Mouse (Mus musculus) 416B (cell line): ENCODE measurements around the gene Tada2a.

Experiments used
- DNase-seq: peaks from one replicate; pipeline ENCODE4 v3.0.0; 2011; ENCODE audit warnings: low read depth

Gene Tada2a

DNA sequence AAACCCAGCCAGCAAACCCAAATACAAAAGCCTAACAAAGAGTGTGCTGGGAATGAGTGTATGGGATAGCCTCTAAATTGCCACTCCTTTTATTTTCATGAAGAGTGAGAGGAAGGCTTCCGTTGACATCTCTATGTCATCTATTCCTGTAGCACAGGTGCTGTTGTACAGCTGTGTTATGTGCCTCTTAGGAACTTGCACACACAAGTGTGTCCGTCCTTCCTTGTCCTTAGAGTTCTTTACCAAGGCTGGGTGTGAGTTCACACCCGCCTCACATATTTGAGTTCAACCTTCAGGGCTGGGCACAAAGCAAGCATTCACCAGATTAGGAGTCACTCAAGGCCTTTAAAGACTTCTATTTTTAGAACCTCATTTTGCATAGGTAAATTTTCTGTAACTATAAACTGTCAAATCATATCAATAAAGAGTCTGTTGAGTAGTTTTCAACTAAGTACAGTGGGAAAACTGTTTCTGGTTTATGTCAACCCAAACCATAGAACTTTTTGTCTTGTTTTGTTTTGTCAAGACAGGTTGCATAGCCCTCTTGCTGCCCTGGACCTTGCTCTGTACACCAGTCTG lies 65.7 kb downstream of the Tada2a start:
- no peak for DNase-seq

- peak; percentile 78 for DNase-seq
Measured at GRCm38 (mm10) chr11:84062805-84063204, 66.6 kb downstream of the Tada2a start.

DNA sequence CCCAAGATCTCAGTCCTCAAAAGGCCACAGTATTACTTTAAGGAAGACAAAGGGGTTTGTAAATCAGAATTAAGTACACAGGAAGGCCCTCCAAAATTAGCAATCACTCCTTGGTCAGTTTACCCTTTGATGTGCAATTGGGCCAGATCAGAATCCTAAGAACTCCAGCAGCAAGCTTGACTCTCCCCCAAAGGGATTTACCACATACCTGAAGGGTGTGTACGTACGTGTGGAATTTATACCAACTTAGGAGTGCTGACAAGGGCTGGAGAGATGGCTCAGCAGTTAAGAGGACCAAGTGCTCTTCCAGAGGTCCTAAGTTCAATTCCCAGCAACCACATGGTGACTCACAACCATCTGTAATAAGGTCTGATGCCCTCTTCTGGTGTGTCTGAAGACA lies 67.5 kb downstream of the Tada2a start:
- no peak for DNase-seq

DNA sequence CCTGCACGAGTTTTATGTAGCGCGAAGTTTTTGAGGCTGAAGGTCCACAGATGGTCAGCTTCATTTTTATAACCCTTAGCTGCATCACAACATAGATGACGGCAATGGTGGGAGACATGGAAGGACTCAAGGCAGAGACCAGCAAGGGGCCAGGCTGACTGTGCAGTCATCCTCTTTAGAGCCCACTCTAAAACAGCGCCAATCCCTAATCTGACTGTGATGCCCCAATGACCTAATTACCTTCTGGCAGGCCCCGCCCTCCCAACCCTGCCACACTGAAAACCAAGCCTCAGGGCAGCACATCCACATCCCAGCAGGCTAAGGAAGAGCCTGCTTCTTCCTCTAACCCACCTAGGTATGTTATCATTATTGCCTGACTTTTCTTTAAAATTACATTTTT lies 68.8 kb downstream of the Tada2a start:
- DNase-seq, result no peak

DNA sequence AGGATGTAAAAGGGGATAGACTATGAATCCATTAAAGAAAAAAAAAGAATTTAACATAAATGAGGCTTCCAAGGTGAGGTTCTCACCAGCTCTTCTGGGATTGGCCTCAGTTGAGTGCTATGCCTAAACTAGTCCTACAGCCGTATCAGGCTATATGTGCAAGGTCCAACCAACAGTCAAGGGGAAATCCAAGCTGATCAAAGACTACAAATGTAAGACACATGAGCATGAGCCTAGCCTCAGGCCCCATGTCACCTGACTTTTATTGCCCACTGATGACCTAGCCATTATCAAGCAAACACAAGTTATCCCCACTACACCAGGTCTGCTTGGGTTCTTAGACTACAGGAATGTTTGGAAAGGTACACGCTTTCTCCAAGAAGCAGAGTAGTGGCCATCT lies 69.6 kb downstream of the Tada2a start:
- DNase-seq, result no peak

DNA sequence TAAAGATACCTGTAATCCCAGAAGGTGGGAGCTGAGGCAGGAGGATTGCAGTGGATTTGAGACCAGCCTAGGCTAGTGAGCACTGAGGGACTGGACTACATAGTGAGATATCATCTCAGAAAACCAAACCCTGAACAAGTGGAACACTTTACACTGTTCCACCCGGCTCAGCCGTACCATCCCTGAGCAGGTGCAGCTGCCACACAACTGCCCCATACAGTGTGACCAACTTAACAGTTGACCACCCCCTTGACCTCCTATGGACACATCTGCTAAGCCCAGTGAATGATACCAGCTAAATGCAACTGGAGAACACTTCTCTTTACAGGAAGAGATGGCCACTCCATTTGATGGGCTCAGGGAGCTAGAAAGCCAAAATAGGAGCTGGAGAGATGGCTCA lies 72.0 kb downstream of the Tada2a start:
- DNase-seq, result no peak

DNA sequence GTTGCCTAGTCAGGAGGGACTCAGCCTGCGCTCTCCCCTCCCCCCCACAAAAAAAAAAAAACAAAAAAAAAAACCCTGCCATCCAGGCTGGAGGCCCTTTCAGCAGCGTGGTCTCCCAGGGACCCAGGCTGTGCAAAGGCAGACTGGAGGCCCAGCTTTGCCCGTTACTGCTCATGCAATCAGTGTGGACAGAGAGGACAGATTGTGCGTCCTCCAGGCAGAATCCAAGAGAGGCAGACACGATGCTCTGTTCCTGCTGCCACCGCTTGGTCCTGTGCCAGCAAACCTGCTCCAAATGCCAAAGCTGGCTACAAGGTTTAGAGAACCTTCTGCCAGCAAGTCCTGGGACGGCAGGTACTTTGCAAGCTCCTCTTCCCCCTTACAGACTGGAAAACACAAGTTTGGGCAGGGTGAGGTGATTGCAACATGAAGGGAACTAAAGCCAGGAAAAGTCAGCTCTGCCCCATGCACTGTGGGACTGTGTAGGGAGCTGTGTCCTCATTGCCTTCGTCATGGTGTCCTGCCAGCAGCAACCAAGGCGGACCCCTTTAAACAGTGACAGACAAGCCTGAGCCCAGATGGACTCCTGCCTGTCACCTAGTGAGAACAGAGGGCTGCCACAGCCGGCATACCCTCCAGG lies 75.8 kb downstream of the Tada2a start:
- no peak for DNase-seq

GRCm38 (mm10) chr11:84053055-84053454 lies 76.3 kb downstream of the Tada2a start:
- DNase-seq, result no peak

DNA sequence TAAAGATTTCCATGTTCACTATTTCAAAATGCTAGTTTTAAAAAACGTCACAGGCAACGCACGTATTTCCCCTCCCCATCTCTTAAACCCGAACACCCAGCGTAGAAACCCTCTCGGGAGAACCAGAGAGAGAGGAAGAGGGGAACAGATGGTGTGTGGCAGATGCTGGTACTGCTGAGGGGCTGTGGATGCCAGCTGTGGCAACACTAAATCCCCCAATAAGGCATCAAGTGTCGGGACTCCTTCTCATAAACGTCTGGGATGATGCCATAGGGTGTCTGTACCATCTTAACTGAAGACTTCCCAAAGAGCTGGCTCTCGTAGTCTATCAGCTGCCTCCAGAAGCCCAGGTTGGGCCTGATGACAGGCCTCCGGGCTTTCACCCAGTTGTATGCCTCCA lies 81.0 kb downstream of the Tada2a start:
- DNase-seq, result no peak

- no peak for DNase-seq
Measured at GRCm38 (mm10) chr11:84047270-84047669, 82.1 kb downstream of the Tada2a start.

GRCm38 (mm10) chr11:84044988-84045387 lies 84.4 kb downstream of the Tada2a start:
- DNase-seq, result no peak

DNA sequence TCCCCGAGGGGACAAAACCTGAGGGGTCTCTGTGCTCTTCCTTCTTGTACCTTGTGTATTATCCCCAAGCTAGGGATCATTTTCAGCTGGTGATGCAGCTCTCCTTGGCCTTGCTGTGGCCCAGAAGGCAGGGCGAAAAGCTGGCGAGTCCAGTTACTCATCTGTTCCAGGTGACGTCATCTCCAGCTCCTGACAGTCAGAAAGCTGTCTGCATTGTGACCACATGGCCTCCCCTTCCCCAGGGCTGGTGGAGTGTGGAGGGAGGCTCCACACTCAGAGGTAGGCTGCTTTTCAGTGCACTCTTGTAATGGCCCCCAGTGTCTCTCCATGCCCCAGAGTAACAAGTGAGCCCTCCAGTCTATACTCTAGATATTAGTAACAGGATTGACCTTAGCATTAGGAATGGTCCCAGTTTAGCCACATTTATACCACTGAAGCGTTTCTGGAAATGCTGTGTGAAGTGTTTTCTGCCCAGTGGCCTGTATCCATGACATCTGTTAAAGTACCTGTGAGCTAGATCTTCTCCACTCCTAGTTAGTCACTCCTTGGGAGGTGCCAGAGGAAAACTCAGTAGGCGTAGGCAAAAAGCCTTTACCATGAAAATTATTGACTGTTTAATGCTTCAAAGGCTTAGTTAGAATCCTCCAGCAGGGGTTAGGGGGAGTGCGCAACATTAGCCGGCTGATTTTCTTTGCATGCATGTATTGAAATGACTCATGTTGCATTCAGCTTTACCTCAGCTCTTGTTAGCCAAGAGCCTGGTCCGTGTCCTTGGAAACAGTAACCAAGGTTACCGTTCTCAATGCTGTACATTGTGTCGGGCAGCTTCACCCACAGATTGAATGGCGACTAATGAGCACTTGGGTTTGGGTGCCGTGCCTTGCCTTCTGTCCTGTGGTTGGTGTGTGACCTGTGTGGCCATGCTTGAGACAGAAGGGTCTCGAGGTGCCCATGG lies 86.3 kb downstream of the Tada2a start:
- peak; percentile 11 for DNase-seq

DNA sequence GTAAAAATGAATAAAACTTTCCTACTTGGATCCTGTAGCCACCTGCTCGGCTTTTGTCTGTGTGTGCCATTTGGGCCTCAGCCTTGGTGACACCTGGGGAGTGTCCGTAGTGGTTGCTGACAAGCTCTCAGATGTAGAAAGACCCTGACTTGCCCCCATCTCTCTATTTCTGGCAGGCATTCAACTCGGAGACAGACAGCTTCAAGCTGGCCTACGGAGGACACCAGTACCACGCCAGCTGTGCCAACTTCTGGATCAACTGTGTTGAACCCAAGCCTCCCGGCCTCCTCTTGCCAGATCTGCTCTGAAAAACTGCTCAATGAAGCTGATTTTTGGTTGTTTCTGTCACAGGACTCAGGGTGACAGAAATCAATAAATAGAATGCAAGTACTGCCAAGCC lies 88.8 kb downstream of the Tada2a start:
- no peak for DNase-seq

DNA sequence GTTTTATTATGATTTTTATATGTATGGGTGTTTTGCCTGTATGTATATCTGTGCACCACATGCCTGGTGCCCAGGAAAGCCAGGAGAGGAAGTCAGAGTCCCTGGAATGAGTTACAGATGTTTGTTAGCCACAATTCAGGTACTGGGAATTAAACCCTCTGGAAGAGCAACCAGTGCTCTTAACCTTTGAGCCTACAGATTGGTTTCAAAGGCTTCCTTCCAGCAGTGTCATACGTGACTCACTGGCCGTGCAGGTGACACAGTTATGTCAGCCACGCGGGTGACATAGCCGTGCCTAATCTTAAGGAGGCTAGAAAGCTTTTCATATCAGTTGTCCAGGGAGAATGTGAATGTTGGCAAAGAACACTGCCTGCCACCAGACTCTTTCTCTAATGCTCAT lies 95.7 kb downstream of the Tada2a start:
- DNase-seq, result no peak

- DNase-seq, result peak; percentile 35
Measured at GRCm38 (mm10) chr11:84032559-84032958, 96.8 kb downstream of the Tada2a start.

DNA sequence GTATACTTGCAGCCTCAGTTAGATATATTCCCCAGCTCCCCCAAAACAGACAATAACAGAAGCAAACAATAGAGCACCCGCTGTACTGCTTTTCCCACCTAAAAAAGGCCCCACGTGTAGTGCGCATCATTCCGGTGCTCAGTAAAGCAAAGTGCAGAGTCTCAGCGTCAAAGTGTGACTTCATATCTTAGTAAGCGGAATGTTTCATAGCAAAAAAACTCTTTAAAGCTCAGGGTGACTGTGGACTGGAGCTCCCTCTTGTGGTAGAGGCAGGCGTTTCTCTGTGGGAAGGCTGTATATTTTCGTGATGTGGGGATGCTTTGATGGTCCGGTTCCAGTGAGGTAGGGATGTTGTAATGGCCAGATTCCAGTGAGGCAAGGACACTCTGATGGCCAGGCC lies 97.4 kb downstream of the Tada2a start:
- DNase-seq, result peak; percentile 56
